Mouse (Mus musculus): ENCODE measurements around the gene Unc5cl. TPM values are rescaled to one million over a fixed set of nuclear protein-coding genes. Genes with fewer than 3 reads are reported as not detected.

The Unc5cl gene
- total RNA-seq (2021), result not detected
- long read RNA-seq, experiment 1, result 0 reads
- long read RNA-seq, experiment 2, result 0 reads

GRCm38 (mm10) chr17:48454688-48455087 is at the start of gene Unc5cl:
Gene Unc5cl, plus strand, starts transcription at chr17:48454901.
- DNase-seq, result no peak
- intact Hi-C loops (cut with DNase I; ENCODE audit: low total_unique reads), result no loop called here

GRCm38 (mm10) chr17:48407154-48407553 is 47.5 kb upstream of the Unc5cl start:
- no peak for DNase-seq
- intact Hi-C loops (cut with DNase I; ENCODE audit: low total_unique reads), result no loop called here

- intact Hi-C loops (cut with DNase I; ENCODE audit: low total_unique reads), result no loop called here
- DNase-seq, result no peak
Observed at GRCm38 (mm10) chr17:48407910-48408525, 46.7 kb upstream of the Unc5cl start.

GRCm38 (mm10) chr17:48408526-48409291 is 46.0 kb upstream of the Unc5cl start:
- intact Hi-C loops (cut with DNase I; ENCODE audit: low total_unique reads), result no loop called here
- peak; percentile 77 for DNase-seq

- intact Hi-C loops (cut with DNase I; ENCODE audit: low total_unique reads), result no loop called here
Observed at GRCm38 (mm10) chr17:48409380-48410298, 45.1 kb upstream of the Unc5cl start, which contains the start of the genes Nfya and Oard1. Gene Nfya, minus strand, starts transcription at chr17:48409906. Gene Oard1, plus strand, starts transcription at chr17:48410014.

GRCm38 (mm10) chr17:48410299-48410785 is 44.4 kb upstream of the Unc5cl start:
- no peak for DNase-seq
- intact Hi-C loops (cut with DNase I; ENCODE audit: low total_unique reads), result no loop called here

More at GRCm38 (mm10) chr17:48409380-48410298, 45.1 kb upstream of the Unc5cl start, which contains the start of the genes Nfya and Oard1:
- DNase-seq, result peak; percentile 100

- no peak for DNase-seq
- intact Hi-C loops (cut with DNase I; ENCODE audit: low total_unique reads), result no loop called here
Observed at GRCm38 (mm10) chr17:48411241-48411640, 43.5 kb upstream of the Unc5cl start.

- DNase-seq, result no peak
- intact Hi-C loops (cut with DNase I; ENCODE audit: low total_unique reads), result loop anchor here (2.0 kb wide), 1 partner anchor 185 kb away; no protein-coding TSS in a partner anchor
Observed at GRCm38 (mm10) chr17:48416011-48416410, 38.7 kb upstream of the Unc5cl start.

GRCm38 (mm10) chr17:48416425-48417195 is 38.1 kb upstream of the Unc5cl start:
- DNase-seq, result peak; percentile 50
- intact Hi-C loops (cut with DNase I; ENCODE audit: low total_unique reads), result loop anchor here (2.0 kb wide), 1 partner anchor 184 kb away; no protein-coding TSS in a partner anchor

GRCm38 (mm10) chr17:48417521-48417920 is 37.2 kb upstream of the Unc5cl start:
- intact Hi-C loops (cut with DNase I; ENCODE audit: low total_unique reads), result loop anchor here (2.0 kb wide), 1 partner anchor 183 kb away; no protein-coding TSS in a partner anchor

GRCm38 (mm10) chr17:48418174-48418573 is 36.5 kb upstream of the Unc5cl start:
- DNase-seq, result no peak
- intact Hi-C loops (cut with DNase I; ENCODE audit: low total_unique reads), result no loop called here

More at GRCm38 (mm10) chr17:48417521-48417920, 37.2 kb upstream of the Unc5cl start:
- DNase-seq, result no peak

- intact Hi-C loops (cut with DNase I; ENCODE audit: low total_unique reads), result no loop called here
- DNase-seq, result no peak
Observed at GRCm38 (mm10) chr17:48418781-48419180, 35.9 kb upstream of the Unc5cl start.

GRCm38 (mm10) chr17:48419571-48419970 is 35.1 kb upstream of the Unc5cl start:
- DNase-seq, result no peak
- intact Hi-C loops (cut with DNase I; ENCODE audit: low total_unique reads), result no loop called here

GRCm38 (mm10) chr17:48424237-48424636 is 30.5 kb upstream of the Unc5cl start:
- intact Hi-C loops (cut with DNase I; ENCODE audit: low total_unique reads), result no loop called here
- DNase-seq, result no peak

GRCm38 (mm10) chr17:48425823-48426612 is 28.7 kb upstream of the Unc5cl start:
- intact Hi-C loops (cut with DNase I; ENCODE audit: low total_unique reads), result no loop called here
- DNase-seq, result no peak

- intact Hi-C loops (cut with DNase I; ENCODE audit: low total_unique reads), result no loop called here
- DNase-seq, result peak; percentile 54
Observed at GRCm38 (mm10) chr17:48426991-48427750, 27.5 kb upstream of the Unc5cl start.
